Mouse (Mus musculus): Measurements from ENCODE around the gene Adad1. TPM values are rescaled to one million over a fixed set of nuclear protein-coding genes. Genes with fewer than 3 reads are reported as not detected.

Adad1 gene
- polyA plus RNA-seq, 1 experiment from 2014 or later, result 0.69 TPM

DNA sequence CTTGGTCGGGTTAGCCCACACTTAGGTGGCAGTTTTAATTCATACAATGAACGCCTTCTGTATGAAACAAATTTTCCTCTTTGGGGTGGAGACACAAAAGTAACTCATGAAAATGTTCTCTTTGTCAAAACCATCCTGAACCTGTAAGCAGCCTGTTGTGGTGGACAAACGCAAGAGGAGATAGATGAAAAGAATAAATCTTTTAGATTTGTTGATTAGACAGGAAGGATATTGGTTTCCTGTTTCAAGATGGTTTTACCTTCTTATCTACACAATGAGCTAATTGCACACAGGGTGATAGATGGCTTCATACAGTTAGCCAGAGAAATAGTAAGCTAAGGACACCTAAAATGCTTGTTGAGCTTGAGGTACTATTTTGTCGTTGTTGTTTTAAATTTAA lies 62.8 kb downstream of the Adad1 start:
- H3K27ac ChIP-seq (replicated peaks in 1 of 2; ENCODE audit: control insufficient read depth in 1 of 2, insufficient read depth in 1 of 2, low read depth in 2 of 2, low read length in 2 of 2), result no peak overlapping the region
- no peaks in the 10 kb centered on the region for H3K36me3 ChIP-seq (ENCODE audit: control insufficient read depth, insufficient read depth, low read length)
- H3K4me3 ChIP-seq (ENCODE audit: control insufficient read depth in 1 of 2, insufficient read depth in 1 of 2, low read depth in 1 of 2, low read length in 2 of 2), result no peak overlapping the region
- H3K4me1 ChIP-seq (ENCODE audit: control insufficient read depth in 2 of 2, insufficient read depth in 2 of 2, low read length in 2 of 2), result no peaks in the 10 kb centered on the region
- no peak overlapping the region for H3K9ac ChIP-seq (ENCODE audit: low read length)
- ATAC-seq (ENCODE audit: insufficient number of reproducible peaks, insufficient read depth, low FRiP score, low read depth), result no peak
- 76% methylated on average over 4 of the region's 4 CpGs for WGBS
- no peaks in the 10 kb centered on the region for H3K9me3 ChIP-seq (ENCODE audit: control insufficient read depth, low read length)
- H3K27me3 ChIP-seq (ENCODE audit: control insufficient read depth, insufficient read depth, low read length), result no peaks in the 10 kb centered on the region
- no peak overlapping the region for H3K4me2 ChIP-seq (ENCODE audit: low read length)

GRCm38 (mm10) chr3:37128269-37128668 lies 64.9 kb downstream of the Adad1 start:
- no peaks in the 10 kb centered on the region for H3K4me1 ChIP-seq (ENCODE audit: control insufficient read depth in 2 of 2, insufficient read depth in 2 of 2, low read length in 2 of 2)
- H3K27me3 ChIP-seq (ENCODE audit: control insufficient read depth, insufficient read depth, low read length), result no peaks in the 10 kb centered on the region
- no peak overlapping the region for H3K9ac ChIP-seq (ENCODE audit: low read length)
- H3K4me2 ChIP-seq (ENCODE audit: low read length), result no peak overlapping the region
- H3K4me3 ChIP-seq (ENCODE audit: control insufficient read depth in 1 of 2, insufficient read depth in 1 of 2, low read depth in 1 of 2, low read length in 2 of 2), result no peak overlapping the region
- no peak overlapping the region for H3K27ac ChIP-seq (replicated peaks in 1 of 2; ENCODE audit: control insufficient read depth in 1 of 2, insufficient read depth in 1 of 2, low read depth in 2 of 2, low read length in 2 of 2)
- no peaks in the 10 kb centered on the region for H3K36me3 ChIP-seq (ENCODE audit: control insufficient read depth, insufficient read depth, low read length)
- WGBS, result 43% methylated on average over 4 of the region's 4 CpGs
- H3K9me3 ChIP-seq (ENCODE audit: control insufficient read depth, low read length), result no peaks in the 10 kb centered on the region
- ATAC-seq (ENCODE audit: insufficient number of reproducible peaks, insufficient read depth, low FRiP score, low read depth), result no peak; the same call in 1 of the 2 replicates

- no peak for ATAC-seq (ENCODE audit: insufficient number of reproducible peaks, insufficient read depth, low FRiP score, low read depth)
- Histone ChIP-seq H3K4me1 (ENCODE audit: control insufficient read depth in 2 of 2, insufficient read depth in 2 of 2, low read length in 2 of 2) (no peaks in the 10 kb centered on the region), H3K4me2 (ENCODE audit: low read length) (no peak overlapping the region), H3K9ac (ENCODE audit: low read length) (no peak overlapping the region), H3K27me3 (ENCODE audit: control insufficient read depth, insufficient read depth, low read length) (no peaks in the 10 kb centered on the region), H3K4me3 (ENCODE audit: control insufficient read depth in 1 of 2, insufficient read depth in 1 of 2, low read depth in 1 of 2, low read length in 2 of 2) (no peak overlapping the region), H3K27ac (replicated peaks in 1 of 2; ENCODE audit: control insufficient read depth in 1 of 2, insufficient read depth in 1 of 2, low read depth in 2 of 2, low read length in 2 of 2) (no peak overlapping the region), H3K36me3 (ENCODE audit: control insufficient read depth, insufficient read depth, low read length) (no peaks in the 10 kb centered on the region), H3K9me3 (ENCODE audit: control insufficient read depth, low read length) (no peaks in the 10 kb centered on the region)
- WGBS, result 46% methylated on average over 2 of the region's 2 CpGs
These were observed 65.7 kb downstream of the Adad1 start for GRCm38 (mm10) chr3:37129063-37129462.

GRCm38 (mm10) chr3:37137231-37137630 lies 73.9 kb downstream of the Adad1 start:
- no peak overlapping the region for H3K4me2 ChIP-seq (ENCODE audit: low read length)
- no peaks in the 10 kb centered on the region for H3K9me3 ChIP-seq (ENCODE audit: control insufficient read depth, low read length)
- H3K4me1 ChIP-seq (ENCODE audit: control insufficient read depth in 2 of 2, insufficient read depth in 2 of 2, low read length in 2 of 2), result no peaks in the 10 kb centered on the region
- no peak overlapping the region for H3K27ac ChIP-seq (replicated peaks in 1 of 2; ENCODE audit: control insufficient read depth in 1 of 2, insufficient read depth in 1 of 2, low read depth in 2 of 2, low read length in 2 of 2)
- H3K27me3 ChIP-seq (ENCODE audit: control insufficient read depth, insufficient read depth, low read length), result no peaks in the 10 kb centered on the region
- H3K9ac ChIP-seq (ENCODE audit: low read length), result no peak overlapping the region
- H3K36me3 ChIP-seq (ENCODE audit: control insufficient read depth, insufficient read depth, low read length), result no peaks in the 10 kb centered on the region
- ATAC-seq (ENCODE audit: insufficient number of reproducible peaks, insufficient read depth, low FRiP score, low read depth), result no peak
- WGBS, result 46% methylated on average over 4 of the region's 4 CpGs
- H3K4me3 ChIP-seq (ENCODE audit: control insufficient read depth in 1 of 2, insufficient read depth in 1 of 2, low read depth in 1 of 2, low read length in 2 of 2), result no peak overlapping the region

DNA sequence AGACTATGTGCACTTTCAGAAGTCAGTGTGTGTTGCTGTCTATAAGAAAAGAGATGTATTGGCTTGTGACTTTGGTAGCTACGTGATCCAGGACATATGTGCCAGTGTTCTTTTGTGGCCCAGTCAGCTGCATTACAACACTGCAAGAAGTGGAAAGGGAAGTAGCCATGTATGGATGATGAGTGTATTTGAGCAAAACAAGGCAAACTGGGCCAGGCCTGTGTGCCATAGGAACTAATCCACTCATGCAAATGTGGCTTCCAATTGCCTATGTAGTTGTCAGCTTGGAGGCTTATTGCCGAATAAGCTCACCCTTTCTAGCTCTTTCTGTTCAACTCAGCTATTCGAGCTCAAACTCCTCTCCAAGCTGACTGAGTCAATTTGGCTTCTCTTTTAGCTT lies 75.9 kb downstream of the Adad1 start:
- no peak overlapping the region for H3K9ac ChIP-seq (ENCODE audit: low read length)
- no peak for ATAC-seq (ENCODE audit: insufficient number of reproducible peaks, insufficient read depth, low FRiP score, low read depth)
- H3K27me3 ChIP-seq (ENCODE audit: control insufficient read depth, insufficient read depth, low read length), result no peaks in the 10 kb centered on the region

DNA sequence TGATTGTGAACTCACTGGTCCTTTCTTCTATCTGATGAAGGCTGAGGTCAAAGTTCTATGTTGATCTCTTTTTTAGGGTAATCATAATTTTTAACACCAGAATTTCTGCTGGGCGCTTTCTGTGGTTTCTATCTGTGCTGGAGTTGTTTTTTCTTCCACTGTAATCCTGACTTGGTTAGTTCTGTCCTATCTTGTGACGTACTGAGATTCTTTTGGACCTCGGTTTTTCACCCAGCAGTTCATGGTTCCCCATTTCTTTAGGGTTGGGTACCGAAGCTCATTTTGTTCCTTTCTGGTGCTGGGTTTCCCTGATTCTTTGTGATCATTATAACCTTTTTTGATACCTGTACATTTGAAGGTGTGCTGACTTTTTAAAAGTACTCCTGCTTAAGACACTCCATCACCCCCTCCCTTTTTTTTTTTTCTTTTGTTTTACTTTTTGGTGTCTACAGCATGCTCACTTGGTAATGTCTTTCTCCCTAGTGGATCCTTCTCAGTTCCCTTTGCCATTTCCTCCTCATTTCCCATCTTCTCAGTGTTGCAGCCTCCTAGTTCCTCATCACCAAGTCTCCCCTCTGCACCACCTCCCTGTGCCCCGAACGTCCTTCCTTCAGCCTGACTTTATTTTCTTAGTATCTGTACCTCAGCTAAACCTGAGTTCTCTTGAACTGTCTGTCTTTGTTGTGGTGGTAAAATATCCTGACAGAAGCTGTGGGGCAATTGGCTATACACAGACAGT lies 77.0 kb downstream of the Adad1 start:
- H3K36me3 ChIP-seq (ENCODE audit: control insufficient read depth, insufficient read depth, low read length), result no peaks in the 10 kb centered on the region
- H3K4me1 ChIP-seq (ENCODE audit: control insufficient read depth in 2 of 2, insufficient read depth in 2 of 2, low read length in 2 of 2), result 0 out of 4 replicates have a peak, but pooled peaks cover 0 to under 1% of the 10 kb centered on the region in 2 experiments
- no peak for ATAC-seq (ENCODE audit: insufficient number of reproducible peaks, insufficient read depth, low FRiP score, low read depth)
- H3K27ac ChIP-seq (replicated peaks in 1 of 2; ENCODE audit: control insufficient read depth in 1 of 2, insufficient read depth in 1 of 2, low read depth in 2 of 2, low read length in 2 of 2), result no peak overlapping the region
- no peak overlapping the region for H3K4me2 ChIP-seq (ENCODE audit: low read length)
- 84% methylated on average over 6 of the region's 6 CpGs for WGBS
- H3K27me3 ChIP-seq (ENCODE audit: control insufficient read depth, insufficient read depth, low read length), result no peaks in the 10 kb centered on the region
- H3K4me3 ChIP-seq (ENCODE audit: control insufficient read depth in 1 of 2, insufficient read depth in 1 of 2, low read depth in 1 of 2, low read length in 2 of 2), result no peak overlapping the region
- H3K9me3 ChIP-seq (ENCODE audit: control insufficient read depth, low read length), result no peaks in the 10 kb centered on the region
- no peak overlapping the region for H3K9ac ChIP-seq (ENCODE audit: low read length)

More for the DNA sequence above, 75.9 kb downstream of the Adad1 start:
- Histone ChIP-seq H3K4me1 (ENCODE audit: control insufficient read depth in 2 of 2, insufficient read depth in 2 of 2, low read length in 2 of 2) (no peaks in the 10 kb centered on the region), H3K9me3 (ENCODE audit: control insufficient read depth, low read length) (no peaks in the 10 kb centered on the region), H3K27ac (replicated peaks in 1 of 2; ENCODE audit: control insufficient read depth in 1 of 2, insufficient read depth in 1 of 2, low read depth in 2 of 2, low read length in 2 of 2) (no peak overlapping the region), H3K36me3 (ENCODE audit: control insufficient read depth, insufficient read depth, low read length) (no peaks in the 10 kb centered on the region), H3K4me2 (ENCODE audit: low read length) (no peak overlapping the region), H3K4me3 (ENCODE audit: control insufficient read depth in 1 of 2, insufficient read depth in 1 of 2, low read depth in 1 of 2, low read length in 2 of 2) (no peak overlapping the region)
- 77% methylated on average over 3 of the region's 3 CpGs for WGBS

GRCm38 (mm10) chr3:37141827-37142226 lies 78.5 kb downstream of the Adad1 start:
- H3K9ac ChIP-seq (ENCODE audit: low read length), result no peak overlapping the region
- H3K27me3 ChIP-seq (ENCODE audit: control insufficient read depth, insufficient read depth, low read length), result no peaks in the 10 kb centered on the region
- no peak overlapping the region for H3K4me2 ChIP-seq (ENCODE audit: low read length)
- peaks cover 4 to 13% of the 10 kb centered on the region in 2 experiments; a peak in 3 of 4 replicates for H3K4me1 ChIP-seq (ENCODE audit: control insufficient read depth in 2 of 2, insufficient read depth in 2 of 2, low read length in 2 of 2)
- H3K9me3 ChIP-seq (ENCODE audit: control insufficient read depth, low read length), result no peaks in the 10 kb centered on the region
- 79% methylated on average over 2 of the region's 2 CpGs for WGBS
- no peak overlapping the region for H3K27ac ChIP-seq (replicated peaks in 1 of 2; ENCODE audit: control insufficient read depth in 1 of 2, insufficient read depth in 1 of 2, low read depth in 2 of 2, low read length in 2 of 2)
- H3K36me3 ChIP-seq (ENCODE audit: control insufficient read depth, insufficient read depth, low read length), result no peaks in the 10 kb centered on the region
- ATAC-seq (ENCODE audit: insufficient number of reproducible peaks, insufficient read depth, low FRiP score, low read depth), result no peak
- H3K4me3 ChIP-seq (ENCODE audit: control insufficient read depth in 1 of 2, insufficient read depth in 1 of 2, low read depth in 1 of 2, low read length in 2 of 2), result no peak overlapping the region

DNA sequence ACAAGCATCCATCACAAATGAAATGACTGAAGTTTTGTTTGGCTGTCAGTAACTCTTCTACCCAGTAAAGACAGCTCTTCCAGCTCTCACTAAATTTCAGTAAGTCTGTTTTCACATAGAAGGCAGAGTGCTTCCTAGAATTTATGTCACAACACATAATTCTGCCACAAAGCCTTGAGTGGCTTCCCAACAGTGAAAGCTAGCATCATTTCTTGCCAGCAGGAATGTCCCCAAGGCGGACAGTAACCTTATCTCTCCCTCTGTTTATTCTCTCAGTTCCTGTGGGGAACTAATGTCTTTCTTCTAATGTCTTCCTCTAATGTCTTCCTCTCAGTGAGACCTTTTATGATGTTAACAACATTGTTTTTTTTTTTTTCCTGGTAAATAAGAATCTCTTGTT lies 81.7 kb downstream of the Adad1 start:
- ATAC-seq (ENCODE audit: insufficient number of reproducible peaks, insufficient read depth, low FRiP score, low read depth), result no peak
- WGBS, result 50% methylated on average over 1 of the region's 1 CpGs

More for the DNA sequence above, 81.7 kb downstream of the Adad1 start:
- Histone ChIP-seq H3K4me2 (ENCODE audit: low read length) (no peak overlapping the region), H3K27me3 (ENCODE audit: control insufficient read depth, insufficient read depth, low read length) (no peaks in the 10 kb centered on the region), H3K9me3 (ENCODE audit: control insufficient read depth, low read length) (no peaks in the 10 kb centered on the region), H3K9ac (ENCODE audit: low read length) (no peak overlapping the region), H3K27ac (replicated peaks in 1 of 2; ENCODE audit: control insufficient read depth in 1 of 2, insufficient read depth in 1 of 2, low read depth in 2 of 2, low read length in 2 of 2) (no peak overlapping the region), H3K4me3 (ENCODE audit: control insufficient read depth in 1 of 2, insufficient read depth in 1 of 2, low read depth in 1 of 2, low read length in 2 of 2) (no peak overlapping the region), H3K36me3 (ENCODE audit: control insufficient read depth, insufficient read depth, low read length) (no peaks in the 10 kb centered on the region), H3K4me1 (ENCODE audit: control insufficient read depth in 2 of 2, insufficient read depth in 2 of 2, low read length in 2 of 2) (peaks cover 8 to 19% of the 10 kb centered on the region in 2 experiments)

All from heart, embryonic 14.5 days (tissue).